Mouse (Mus musculus) Patski (cell line): ENCODE results near the gene Sat2. TPM values are rescaled to one million over a fixed set of nuclear protein-coding genes. Genes with fewer than 3 reads are reported as not detected.
"Not testable (repeated sequence)": the region's sequence is repeated elsewhere in the genome, so short reads cannot be mapped to it uniquely, and the experiment has no call there.

Experiments used
- ATAC-seq: fragments of 100-300 bp; one replicate; pipeline ENCODE4 v1.8.0; 2021
- CTCF ChIA-PET: fragments of 350-600 bp; sonication (Branson Sonifier 250); formaldehyde crosslinking; loops from one replicate; lab custom pipeline; 2022; ENCODE audit warnings: inconsistent platforms; lab: Charles Lee
- POLR2A ChIA-PET: fragments of 350-600 bp; sonication (Branson Sonifier 250); formaldehyde crosslinking; loops from one replicate; lab custom pipeline; 2022; ENCODE audit warnings: antibody characterized with exemption, inconsistent platforms; lab: Charles Lee
- DNase-seq: peaks from one replicate; pipeline ENCODE4 v3.0.0-alpha.2; 2011; ENCODE audit warnings: low read depth, low spot score
- H3K27me3 ChIP-seq: fragments of 371-371 bp; one replicate; pipeline ENCODE4 v1.5.1; 2021
- CTCF ChIP-seq: fragments of 100-300 bp; IDR thresholded peaks from one replicate; pipeline ENCODE4 v1.5.1; 2021
- in situ Hi-C: fragments of 300-500 bp; cut with MboI; formaldehyde crosslinking; loops from 3 replicates; pipeline ENCODE4 v1.11.1; 2018; ENCODE audit warnings: low pct_unique_long_range_greater_than_20kb, mixed read lengths
- polyA plus RNA-seq: library from polyadenylated mRNA; unstranded; gene quantifications from one replicate; pipeline ENCODE4 v1.2.3, GENCODE M21; 2021

Sat2 gene
- polyA plus RNA-seq, 1 experiment from 2014 or later, result 5.2 TPM

- POLR2A ChIA-PET, result no interaction called here
- DNase-seq (no peak), ATAC-seq (no peak)
- peaks cover 24% of the 10 kb centered on the region for H3K27me3 ChIP-seq
- CTCF ChIA-PET, result no interaction called here
- no peak for TF ChIP-seq CTCF
- in situ Hi-C loops, result no loop called here
Measured at GRCm38 (mm10) chr11:69610899-69611298, 10.9 kb upstream of the Sat2 start.

DNA sequence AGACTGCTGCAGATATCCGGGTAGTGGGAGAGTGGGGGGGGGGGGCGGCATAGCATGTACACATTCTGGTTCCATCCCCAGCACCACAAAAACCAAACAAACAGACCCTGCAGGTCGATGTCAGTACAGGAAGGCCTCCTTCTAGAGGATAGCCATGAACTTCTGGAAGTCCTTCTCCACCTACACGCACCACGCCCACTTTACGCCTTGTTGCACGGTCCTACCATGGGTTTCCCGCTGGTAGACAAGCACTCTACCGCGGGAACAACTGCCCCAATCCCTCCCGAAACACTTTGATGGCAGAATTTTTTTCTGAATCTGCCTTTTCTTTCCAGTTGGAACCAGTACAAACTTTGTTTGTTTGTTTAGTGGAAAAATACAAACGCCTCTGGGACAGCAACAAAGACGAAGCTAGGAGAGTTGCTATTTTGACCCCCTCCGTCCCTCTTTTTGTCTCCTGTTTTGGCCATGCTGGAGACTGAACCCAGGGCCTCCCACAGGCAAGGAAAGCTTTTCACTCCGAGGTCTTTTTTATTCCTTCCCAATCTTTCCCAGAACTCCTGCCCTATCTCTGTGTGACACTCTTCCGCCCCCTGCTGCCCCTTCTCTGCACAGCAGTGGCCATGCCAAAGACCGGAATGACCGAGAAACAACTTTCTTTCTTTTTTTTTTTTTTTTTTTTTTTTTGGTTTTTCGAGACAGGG is 8.1 kb upstream of the Sat2 start:
- POLR2A ChIA-PET, result interaction anchor here (0.5 to 0.7 kb wide), 2 partner anchors 28 to 452 kb away, joined by 4 to 5 read pairs; no protein-coding TSS in a partner anchor
- in situ Hi-C loops, result no loop called here
- no peak for ATAC-seq

GRCm38 (mm10) chr11:69614257-69614588 is 7.6 kb upstream of the Sat2 start:
- H3K27me3 ChIP-seq, result peaks cover 32% of the 10 kb centered on the region
- DNase-seq, ATAC-seq, in situ Hi-C loops: not testable (repeated sequence)
- POLR2A ChIA-PET, result interaction anchor here (0.7 kb wide), 1 partner anchor 28 kb away, joined by 5 read pairs; no protein-coding TSS in a partner anchor
- CTCF ChIA-PET, result interaction anchor here (1.2 to 1.3 kb wide), 2 partner anchors 14 to 29 kb away, joined by 4 to 7 read pairs; no protein-coding TSS in a partner anchor

More for the DNA sequence above, 8.1 kb upstream of the Sat2 start:
- peaks cover 29% of the 10 kb centered on the region for H3K27me3 ChIP-seq
- DNase-seq, result no peak
- CTCF ChIA-PET, result interaction anchor here (0.6 to 1.3 kb wide), 2 partner anchors 28 to 34 kb away, joined by 3 to 7 read pairs; partner anchors contain the start of genes Trp53 and Wrap53
- peak; percentile 87 for TF ChIP-seq CTCF

GRCm38 (mm10) chr11:69616781-69617180 is 5.0 kb upstream of the Sat2 start:
- ATAC-seq (no peak), DNase-seq (no peak)
- in situ Hi-C loops, result no loop called here
- no peak for TF ChIP-seq CTCF
- CTCF ChIA-PET, result interaction anchor here (1.4 kb wide), 1 partner anchor 37 kb away, joined by 3 read pairs; the partner anchor contains the start of genes Trp53 and Wrap53
- peaks cover 25% of the 10 kb centered on the region for H3K27me3 ChIP-seq
- POLR2A ChIA-PET, result no interaction called here

DNA sequence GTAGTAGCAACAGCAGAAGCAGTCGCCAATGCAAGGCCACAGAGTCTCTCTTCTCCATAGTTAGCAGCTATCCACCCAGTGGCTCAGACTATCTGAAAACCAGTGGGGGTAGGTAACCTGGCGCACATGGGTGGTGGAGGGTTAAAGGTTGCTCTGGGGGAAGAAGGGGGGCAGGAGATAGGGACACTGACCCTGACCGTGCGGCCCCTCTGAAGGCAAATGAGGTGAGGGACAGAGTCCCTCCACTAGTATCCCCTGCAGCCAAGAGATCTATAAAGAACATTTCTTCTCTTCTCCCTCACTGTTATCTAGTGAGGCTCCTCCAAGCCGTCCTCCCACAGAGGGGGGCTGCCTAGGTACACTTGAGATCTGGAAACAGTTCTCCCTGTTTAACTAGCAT is 4.0 kb upstream of the Sat2 start, which contains the start of gene Shbg:
TSS of gene Shbg (minus strand) at position 101 of the 400 bp plus-strand sequence.
- in situ Hi-C loops, result no loop called here
- CTCF ChIA-PET, result no interaction called here
- ATAC-seq (no peak), DNase-seq (no peak)
- H3K27me3 ChIP-seq, result peaks cover 20% of the 10 kb centered on the region
- POLR2A ChIA-PET, result no interaction called here
- no peak for TF ChIP-seq CTCF

GRCm38 (mm10) chr11:69620394-69621081 is 1.3 kb upstream of the Sat2 start:
- peaks cover 20% of the 10 kb centered on the region for H3K27me3 ChIP-seq
- ChIA-PET CTCF (no interaction called here), POLR2A (no interaction called here)
- no peak for DNase-seq
- no peak for TF ChIP-seq CTCF
- no peak for ATAC-seq
- in situ Hi-C loops, result loop anchor here (5.0 kb wide), 1 partner anchor 38 kb away; the partner anchor contains the start of genes Trp53 and Wrap53

GRCm38 (mm10) chr11:69622406-69622805 is 582 bp downstream of the Sat2 start:
- POLR2A ChIA-PET, result no interaction called here
- H3K27me3 ChIP-seq, result peaks cover 10% of the 10 kb centered on the region
- no peak for ATAC-seq
- no peak for DNase-seq
- TF ChIP-seq CTCF, result no peak
- CTCF ChIA-PET, result no interaction called here
- in situ Hi-C loops, result loop anchor here (5.0 kb wide), 1 partner anchor 40 kb away; the partner anchor contains the start of genes Trp53 and Wrap53

DNA sequence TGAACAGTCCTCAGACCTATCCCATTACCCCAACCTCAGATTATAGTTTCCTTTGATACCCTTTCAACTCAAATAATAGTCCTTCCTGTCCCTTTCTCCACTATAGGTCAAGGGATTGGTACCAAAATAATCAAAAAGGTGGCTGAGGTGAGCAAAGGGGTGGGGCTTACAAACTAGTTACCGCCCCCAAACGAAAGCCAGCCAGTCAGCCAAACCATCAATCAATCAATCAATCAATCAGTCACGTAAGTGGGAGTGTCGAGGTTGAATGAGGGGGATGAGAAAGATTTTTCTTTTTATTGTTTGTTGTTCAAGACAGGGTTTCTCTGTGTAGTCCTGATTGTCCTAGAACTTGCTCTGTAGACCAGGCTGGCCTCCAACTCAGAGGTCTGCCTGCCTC is 1.2 kb downstream of the Sat2 start:
- no peak for TF ChIP-seq CTCF
- ATAC-seq, result no peak
- H3K27me3 ChIP-seq, result peaks cover 9% of the 10 kb centered on the region
- DNase-seq, result no peak
- ChIA-PET CTCF (no interaction called here), POLR2A (no interaction called here)
- in situ Hi-C loops, result loop anchor here (5.0 kb wide), 1 partner anchor 41 kb away; the partner anchor contains the start of genes Trp53 and Wrap53

DNA sequence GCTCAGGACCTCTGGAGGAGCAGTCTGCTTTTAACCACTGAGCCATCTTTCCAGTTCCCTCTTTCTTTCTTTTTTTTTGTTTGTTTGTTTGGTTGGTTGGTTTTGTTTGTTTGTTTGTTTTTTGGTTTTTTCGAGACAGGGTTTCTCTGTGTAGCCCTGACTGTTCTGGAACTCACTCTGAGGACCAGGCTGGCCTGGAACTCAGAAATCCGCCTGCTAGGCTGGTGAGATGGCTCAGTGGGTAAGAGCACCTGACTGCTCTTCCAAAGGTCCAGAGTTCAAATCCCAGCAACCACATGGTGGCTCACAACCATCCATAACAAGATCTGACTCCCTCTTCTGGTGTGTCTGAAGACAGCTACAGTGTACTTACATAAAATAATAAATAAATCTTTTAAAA is 2.5 kb downstream of the Sat2 start:
- H3K27me3 ChIP-seq, DNase-seq, ATAC-seq: not testable (repeated sequence)
- ChIA-PET CTCF (interaction anchor here (0.8 kb wide), 1 partner anchor 102 kb away, joined by 3 read pairs; no protein-coding TSS in a partner anchor), POLR2A (interaction anchor here (0.6 kb wide), 1 partner anchor 34 kb away, joined by 4 read pairs; no protein-coding TSS in a partner anchor)
- in situ Hi-C loops, result loop anchor here (5.0 kb wide), 1 partner anchor 42 kb away; the partner anchor contains the start of genes Trp53 and Wrap53

- no peaks in the 10 kb centered on the region for H3K27me3 ChIP-seq
- POLR2A ChIA-PET, result interaction anchor here (0.6 kb wide), 1 partner anchor 28 kb away, joined by 3 read pairs; no protein-coding TSS in a partner anchor
- TF ChIP-seq CTCF, result peak; percentile 70
- in situ Hi-C loops, result no loop called here
- ATAC-seq (no peak), DNase-seq (no peak)
- CTCF ChIA-PET, result interaction anchor here (0.6 to 1.3 kb wide), 3 partner anchors 13 to 97 kb away, joined by 3 to 4 read pairs (median 4); no protein-coding TSS in a partner anchor
Measured at GRCm38 (mm10) chr11:69628286-69628685, 6.5 kb downstream of the Sat2 start.
